ENCODE assay signal across 1 mouse cellular context in the genomic region with DNA sequence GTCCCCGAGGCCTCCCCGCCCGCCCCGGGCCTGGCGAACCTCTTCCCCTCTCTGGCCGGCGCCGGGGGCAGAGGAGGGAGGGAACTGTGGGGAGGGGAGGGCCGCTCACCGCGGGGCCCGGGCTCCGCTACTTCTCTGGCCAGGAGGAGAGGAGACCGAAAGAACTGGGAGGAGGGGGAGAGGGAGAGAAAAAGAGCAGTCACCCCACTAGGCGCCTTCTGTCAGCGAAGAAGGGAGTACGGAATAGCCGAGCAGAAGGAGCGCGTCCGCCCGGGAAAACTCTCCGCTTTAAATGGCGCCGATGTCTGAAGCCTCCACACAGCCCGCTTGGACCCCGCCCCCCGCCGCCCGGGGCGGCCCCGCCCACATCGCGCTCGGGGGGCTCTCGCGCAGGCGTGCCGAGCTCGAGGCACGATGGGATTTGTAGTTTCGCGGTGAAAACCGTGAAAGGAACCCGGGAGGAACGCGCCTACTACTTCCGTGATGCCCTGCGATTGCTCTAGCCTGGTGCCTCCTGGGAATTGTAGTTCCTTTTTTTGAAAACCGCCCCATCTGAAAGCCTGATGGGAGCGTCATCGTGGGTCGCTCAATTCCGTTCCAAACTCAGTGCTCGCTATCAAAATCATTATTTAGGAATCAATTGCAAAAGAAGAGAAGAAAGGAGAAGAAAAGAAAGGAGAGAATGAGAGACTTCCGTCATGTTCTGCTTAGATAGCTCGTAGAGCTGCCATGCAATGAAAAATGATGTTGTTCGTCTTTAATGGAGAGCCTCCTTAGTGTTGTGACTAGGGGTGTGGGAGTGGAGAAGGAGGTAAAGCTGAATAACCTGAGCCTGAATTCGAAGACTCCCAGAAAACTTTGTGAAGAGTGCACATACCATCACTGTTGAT.
TF ChIP-seq lines count a peak whose summit lies in the region.

A gene (minus strand): TSS at position 307 of the 890 bp plus-strand sequence.

TF ChIP-seq in CH12.LX, 34 proteins besides CTCF, POLR2A, EP300 and RAD21 (continued from another document):
- TF ChIP-seq CHD1 (IDR thresholded peaks at IDR 0.05; ENCODE audit: low read depth, low read length) (no peak; the same call in 1 of the 2 replicates), GABPA (IDR thresholded peaks at IDR 0.05; ENCODE audit: insufficient replicate concordance, low read depth, low read length) (peak; percentile 83; the same call in 1 of the 2 replicates), ZKSCAN1 (IDR thresholded peaks at IDR 0.05; ENCODE audit: borderline replicate concordance, low read depth, low read length) (no peak), POLR2AphosphoS2 (IDR thresholded peaks at IDR 0.05; ENCODE audit: low read depth, low read length) (peak; percentile 89), ZNF384 (IDR thresholded peaks at IDR 0.05; ENCODE audit: low read depth, low read length) (no peak), JUND (conservative IDR thresholded peaks at IDR 0.05; ENCODE audit: low read depth, low read length) (no peak), MAX (IDR thresholded peaks at IDR 0.05; ENCODE audit: low read length) (no peak), CHD2 (IDR thresholded peaks at IDR 0.05; ENCODE audit: low read length) (peak; percentile 98), SMC3 (IDR thresholded peaks at IDR 0.05; ENCODE audit: low read depth, low read length) (no peak), ELF1 (IDR thresholded peaks at IDR 0.05; ENCODE audit: low read depth, low read length) (peak; percentile 96), MEF2A (IDR thresholded peaks at IDR 0.05; ENCODE audit: borderline replicate concordance, low read depth, low read length) (no peak), MYC (IDR thresholded peaks at IDR 0.05; ENCODE audit: low read depth, low read length) (peak; percentile 57), ETS1 (conservative IDR thresholded peaks at IDR 0.05; ENCODE audit: low read depth, low read length) (no peak; the same call in none of the 2 replicates), MAZ (IDR thresholded peaks at IDR 0.05; ENCODE audit: low read depth, low read length) (peak; percentile 69; the same call in 1 of the 2 replicates), E2F4 (IDR thresholded peaks at IDR 0.05; ENCODE audit: insufficient replicate concordance, low read depth, low read length) (no peak), SIN3A (IDR thresholded peaks at IDR 0.05; ENCODE audit: low read length) (peak; percentile 62), ZC3H11A (IDR thresholded peaks at IDR 0.05; ENCODE audit: low read depth, low read length) (no peak), MAFK (IDR thresholded peaks at IDR 0.05; ENCODE audit: insufficient replicate concordance, low read length) (no peak), UBTF (IDR thresholded peaks at IDR 0.05; ENCODE audit: low read depth, low read length) (peak; percentile 49; the same call in 1 of the 2 replicates), IRF4 (IDR thresholded peaks at IDR 0.05; ENCODE audit: low read depth, low read length) (no peak), TBP (conservative IDR thresholded peaks at IDR 0.05; ENCODE audit: low read depth, low read length) (peak; percentile 94), MXI1 (IDR thresholded peaks at IDR 0.05; ENCODE audit: low read depth, low read length) (no peak; the same call in 1 of the 2 replicates), NRF1 (IDR thresholded peaks at IDR 0.05; ENCODE audit: low read depth, low read length) (peak; percentile 91)
